In genomic region chr4:148038600-148039253, GRCm38 (mm10) we compare ENCODE assay signal across 8 mouse cellular contexts. TPM values are rescaled to one million over a fixed set of nuclear protein-coding genes. Genes with fewer than 3 reads are reported as not detected.
DNase-seq lines count a peak whose midpoint lies in the region; ATAC-seq lines count a peak whose summit lies in the region.

Gene Clcn6 (minus strand): TSS chr4:148038821.
Gene Mthfr (plus strand): TSS chr4:148039077.

- peaks cover 33% of the 10 kb centered on the region for H3K36me3 ChIP-seq in forebrain, embryonic 14.5 days (ENCODE audit: control insufficient read depth, insufficient read depth, low read length)
- peaks cover 14% of the 10 kb centered on the region for H3K36me3 ChIP-seq in neural tube, embryonic 15.5 days

- peak within 1 kb of the TSS; percentile 88 for H3K4me2 ChIP-seq in forebrain, embryonic 14.5 days (ENCODE audit: low read length)
- peak within 1 kb of the TSS; percentile 86 for H3K4me2 ChIP-seq in neural tube, embryonic 15.5 days

- H3K4me3 ChIP-seq in forebrain, embryonic 14.5 days (ENCODE audit: low read depth, low read length): peak within 1 kb of the TSS; percentile 86
- peak within 1 kb of the TSS; percentile 92 for H3K4me3 ChIP-seq in neural tube, embryonic 15.5 days (replicated peaks)

- no peaks in the 10 kb centered on the region for H3K9me3 ChIP-seq in forebrain, embryonic 14.5 days (replicated peaks; ENCODE audit: control insufficient read depth, low read length)
- no peaks in the 10 kb centered on the region for H3K9me3 ChIP-seq in neural tube, embryonic 15.5 days (replicated peaks)

- DNase-seq in ES-CJ7 (ENCODE audit: low read depth, low spot score): peak; percentile 99
- DNase-seq in cerebellum, adult 11 months: peak; percentile 100
- DNase-seq in forebrain, embryonic 14.5 days (ENCODE audit: low spot score): peak; percentile 99
- peak; percentile 100 for DNase-seq in heart, postnatal 14 days
- DNase-seq in layer of hippocampus, adult 11-12 months (ENCODE audit: low spot score): peak; percentile 100
- peak; percentile 99 to 100 for DNase-seq in lung, adult 18-20 months
- DNase-seq in testis, postnatal 14 days (ENCODE audit: low spot score): peak; percentile 99

- H3K4me1 ChIP-seq in forebrain, embryonic 14.5 days (ENCODE audit: control insufficient read depth, insufficient read depth, low read length): peaks cover 28% of the 10 kb centered on the region
- H3K4me1 ChIP-seq in neural tube, embryonic 15.5 days: peaks cover 55% of the 10 kb centered on the region

- WGBS in forebrain, embryonic 14.5 days: under 1% methylated on average over 54 of the region's 54 CpGs
- WGBS in neural tube, embryonic 15.5 days: under 1% methylated on average over 53 of the region's 54 CpGs

- ATAC-seq in forebrain, embryonic 14.5 days: peak; percentile 95
- peak; percentile 93 for ATAC-seq in neural tube, embryonic 15.5 days (ENCODE audit: low FRiP score)

- intact Hi-C loops in heart, postnatal 14 days (cut with DNase I): no loop called here

- H3K27me3 ChIP-seq in forebrain, embryonic 14.5 days (replicated peaks; ENCODE audit: control insufficient read depth, insufficient read depth, low read length): no peaks in the 10 kb centered on the region
- H3K27me3 ChIP-seq in neural tube, embryonic 15.5 days (replicated peaks): no peaks in the 10 kb centered on the region

- peak within 1 kb of the TSS; percentile 85 for H3K9ac ChIP-seq in forebrain, embryonic 14.5 days (ENCODE audit: low read length)
- H3K9ac ChIP-seq in neural tube, embryonic 15.5 days (replicated peaks): peak within 1 kb of the TSS; percentile 81

- peak within 1 kb of the TSS; percentile 89 for H3K27ac ChIP-seq in forebrain, embryonic 14.5 days (ENCODE audit: low read depth, low read length)
- H3K27ac ChIP-seq in neural tube, embryonic 15.5 days (replicated peaks): peak within 1 kb of the TSS; percentile 94

RNA-seq across cellular contexts. Expression of gene Clcn6, which starts in this region (rescaled TPM):
- 19.1 and 24.8 TPM in 2 replicates for polyA plus RNA-seq in forebrain, embryonic 14.5 days (2014; fragmentation: Nextera tagmentation; extraction: Ambion mirVana)
- 10 to 100 TPM in 1 of 2 experiments, 1 to 10 TPM in 1; 9.5 to 11.0 TPM for total RNA-seq in heart, postnatal 14 days (2021)
- 28.0 and 29.0 TPM in 2 replicates for polyA plus RNA-seq in neural tube, embryonic 15.5 days (2015; fragmentation: Nextera tagmentation; extraction: Ambion mirVana)

RNA-seq across cellular contexts. Expression of gene Mthfr, which starts in this region (rescaled TPM):
- polyA plus RNA-seq in forebrain, embryonic 14.5 days (2014; fragmentation: Nextera tagmentation; extraction: Ambion mirVana): 12.4 TPM in 2 replicates
- total RNA-seq in heart, postnatal 14 days (2021): 10 to 100 TPM; 13.1 to 14.7 TPM
- polyA plus RNA-seq in neural tube, embryonic 15.5 days (2015; fragmentation: Nextera tagmentation; extraction: Ambion mirVana): 16.5 and 17.3 TPM in 2 replicates

Comparison
In these comparisons a context has a peak if more than half of its experiments do, and no peak if none do; other contexts are left out.
1. Peak in every context shown above with its lines: DNase-seq, ATAC-seq, H3K4me3 ChIP-seq and H3K27ac ChIP-seq.